Mouse (Mus musculus) stomach, embryonic 14.5 days (tissue): ENCODE data around the gene Mbd6. TPM values are rescaled to one million over a fixed set of nuclear protein-coding genes. Genes with fewer than 3 reads are reported as not detected.
A peak's percentile ranks its signal among the peaks of the same experiment; 100 is the strongest.

ENCODE experiments used
- ATAC-seq: fragments of 200-750 bp; cut with Nextera tagmentation; 2 replicates; pipeline ENCODE4 v1.8.0; 2017; ENCODE audit warnings: low read depth, moderate TSS enrichment; ENCODE audit not compliant: insufficient number of reproducible peaks, insufficient read depth, low FRiP score
- H3K27ac ChIP-seq: fragments of 300-500 bp; sonication (generic); 2 replicates; pipeline ENCODE4 v1.5.1; 2014; ENCODE audit warnings: mild to moderate bottlenecking, low read length, moderate library complexity, mixed read lengths
- H3K27me3 ChIP-seq: fragments of 300-500 bp; sonication (generic); 2 replicates; pipeline ENCODE4 v1.6.1; 2014; ENCODE audit warnings: low read length, control low read depth, mixed read lengths; ENCODE audit not compliant: control insufficient read depth, insufficient read depth
- H3K36me3 ChIP-seq: fragments of 300-500 bp; sonication (generic); 2 replicates; pipeline ENCODE4 v1.6.1; 2014; ENCODE audit warnings: mild to moderate bottlenecking, control low read depth, low read length, moderate library complexity, mixed read lengths; ENCODE audit not compliant: control insufficient read depth, insufficient read depth
- H3K4me1 ChIP-seq: fragments of 300-500 bp; sonication (generic); 2 replicates; pipeline ENCODE4 v1.6.1; 2014; ENCODE audit warnings: low read length, control low read depth, mixed read lengths; ENCODE audit not compliant: control insufficient read depth, insufficient read depth
- H3K4me2 ChIP-seq: fragments of 300-500 bp; sonication (generic); replicated peaks from 2 replicates; pipeline ENCODE4 v1.6.1; 2014; ENCODE audit warnings: low read depth, low read length, control low read depth
- H3K4me3 ChIP-seq: fragments of 300-500 bp; sonication (generic); 2 replicates; pipeline ENCODE4 v1.5.1; 2014; ENCODE audit warnings: low read depth, low read length, control low read depth
- H3K9ac ChIP-seq: fragments of 300-500 bp; sonication (generic); replicated peaks from 2 replicates; pipeline ENCODE4 v1.6.1; 2014; ENCODE audit warnings: low read depth, mild to moderate bottlenecking, control low read depth, low read length, moderate library complexity, mixed read lengths
- H3K9me3 ChIP-seq: fragments of 300-500 bp; sonication (generic); 2 replicates; pipeline ENCODE4 v1.6.1; 2016; ENCODE audit warnings: low read depth, low read length, control low read depth; ENCODE audit not compliant: control insufficient read depth
- WGBS: fragments of 180-500 bp; shearing (Covaris S2); extraction: QIAGEN DNeasy Blood & Tissue Kit; methylation state at CpG from one replicate; pipeline ENCODE4 v1.1.7; 2014; 5-methylcytosine and 5-hydroxymethylcytosine counted together
- polyA plus RNA-seq: library from polyadenylated mRNA; unstranded; fragments of >200 nt; fragmentation: Nextera tagmentation; extraction: Ambion mirVana; gene quantifications from 2 replicates; pipeline ENCODE4 v1.2.1, GENCODE M21; 2014

The Mbd6 gene
- polyA plus RNA-seq, 1 experiment from 2014 or later: 22.2 TPM

- no peak for ATAC-seq
- 68% methylated on average over 15 of the region's 15 CpGs for WGBS
- Histone ChIP-seq H3K27me3 (0 out of 2 replicates have a peak, but pooled peaks cover 3% of the 10 kb centered on the region), H3K4me1 (peaks cover 4% of the 10 kb centered on the region; the same call in 1 of the 2 replicates), H3K9ac (no peak overlapping the region), H3K36me3 (no peaks in the 10 kb centered on the region), H3K27ac (no peak overlapping the region), H3K4me3 (peak overlapping the region; percentile 38; the same call in 1 of the 2 replicates), H3K9me3 (no peaks in the 10 kb centered on the region), H3K4me2 (peak overlapping the region; percentile 89; the same call in 1 of the 2 replicates)
These were observed 26.9 kb downstream of the Mbd6 start for GRCm38 (mm10) chr10:127261706-127262547.

GRCm38 (mm10) chr10:127258489-127258888 is 30.3 kb downstream of the Mbd6 start:
- Histone ChIP-seq H3K4me2 (no peak overlapping the region), H3K4me1 (peaks cover 4% of the 10 kb centered on the region; the same call in 1 of the 2 replicates)

GRCm38 (mm10) chr10:127257790-127258189 is 31.0 kb downstream of the Mbd6 start:
- ATAC-seq: no peak
- Histone ChIP-seq H3K27me3 (0 out of 2 replicates have a peak, but pooled peaks cover 3% of the 10 kb centered on the region), H3K4me3 (no peak overlapping the region), H3K9me3 (no peaks in the 10 kb centered on the region), H3K4me2 (no peak overlapping the region), H3K36me3 (no peaks in the 10 kb centered on the region), H3K4me1 (peaks cover 4% of the 10 kb centered on the region; the same call in 1 of the 2 replicates), H3K9ac (no peak overlapping the region), H3K27ac (no peak overlapping the region)
- 80% methylated on average over 6 of the region's 6 CpGs for WGBS

More at GRCm38 (mm10) chr10:127258489-127258888, 30.3 kb downstream of the Mbd6 start:
- no peaks in the 10 kb centered on the region for H3K36me3 ChIP-seq
- H3K4me3 ChIP-seq: no peak overlapping the region
- no peaks in the 10 kb centered on the region for H3K9me3 ChIP-seq
- H3K9ac ChIP-seq: no peak overlapping the region
- no peak overlapping the region for H3K27ac ChIP-seq
- WGBS: 75% methylated on average over 8 of the region's 8 CpGs
- 0 out of 2 replicates have a peak, but pooled peaks cover 3% of the 10 kb centered on the region for H3K27me3 ChIP-seq
- ATAC-seq: no peak

- H3K27ac ChIP-seq: no peak overlapping the region
- H3K9ac ChIP-seq: no peak overlapping the region
- no peak overlapping the region for H3K4me2 ChIP-seq
- peak; percentile 77; the same call in 1 of the 2 replicates for ATAC-seq
- no peaks in the 10 kb centered on the region for H3K4me1 ChIP-seq
- no peak overlapping the region for H3K4me3 ChIP-seq
- H3K9me3 ChIP-seq: no peaks in the 10 kb centered on the region
- no peaks in the 10 kb centered on the region for H3K36me3 ChIP-seq
- H3K27me3 ChIP-seq: no peaks in the 10 kb centered on the region
- WGBS: 20% methylated on average over 14 of the region's 14 CpGs
These were observed 33.0 kb downstream of the Mbd6 start for GRCm38 (mm10) chr10:127255625-127256345.

GRCm38 (mm10) chr10:127250810-127251209 is 38.0 kb downstream of the Mbd6 start:
- H3K4me3 ChIP-seq: no peak overlapping the region
- 82% methylated on average over 5 of the region's 5 CpGs for WGBS
- no peaks in the 10 kb centered on the region for H3K9me3 ChIP-seq
- no peaks in the 10 kb centered on the region for H3K27me3 ChIP-seq
- no peak for ATAC-seq
- no peak overlapping the region for H3K4me2 ChIP-seq
- H3K9ac ChIP-seq: no peak overlapping the region
- H3K36me3 ChIP-seq: no peaks in the 10 kb centered on the region
- H3K27ac ChIP-seq: no peak overlapping the region
- H3K4me1 ChIP-seq: no peaks in the 10 kb centered on the region

GRCm38 (mm10) chr10:127238241-127238824 is 50.5 kb downstream of the Mbd6 start:
- no peaks in the 10 kb centered on the region for H3K4me1 ChIP-seq
- no peaks in the 10 kb centered on the region for H3K9me3 ChIP-seq
- H3K4me2 ChIP-seq: no peak overlapping the region
- 67% methylated on average over 18 of the region's 18 CpGs for WGBS
- no peaks in the 10 kb centered on the region for H3K36me3 ChIP-seq
- no peak overlapping the region for H3K9ac ChIP-seq
- ATAC-seq: no peak
- no peak overlapping the region for H3K27ac ChIP-seq
- no peaks in the 10 kb centered on the region for H3K27me3 ChIP-seq
- H3K4me3 ChIP-seq: no peak overlapping the region

GRCm38 (mm10) chr10:127236541-127236940 is 52.3 kb downstream of the Mbd6 start:
- H3K4me3 ChIP-seq: no peak overlapping the region
- ATAC-seq: no peak
- H3K27me3 ChIP-seq: no peaks in the 10 kb centered on the region
- H3K9ac ChIP-seq: no peak overlapping the region
- H3K9me3 ChIP-seq: no peaks in the 10 kb centered on the region
- H3K36me3 ChIP-seq: no peaks in the 10 kb centered on the region
- no peaks in the 10 kb centered on the region for H3K4me1 ChIP-seq
- H3K27ac ChIP-seq: no peak overlapping the region
- WGBS: 50% methylated on average over 9 of the region's 9 CpGs
- no peak overlapping the region for H3K4me2 ChIP-seq

GRCm38 (mm10) chr10:127233141-127233540 is 55.7 kb downstream of the Mbd6 start:
- Histone ChIP-seq H3K4me3 (no peak overlapping the region), H3K27me3 (no peaks in the 10 kb centered on the region), H3K4me2 (no peak overlapping the region), H3K27ac (no peak overlapping the region), H3K9ac (no peak overlapping the region), H3K36me3 (no peaks in the 10 kb centered on the region), H3K9me3 (no peaks in the 10 kb centered on the region), H3K4me1 (no peaks in the 10 kb centered on the region)
- 77% methylated on average over 9 of the region's 9 CpGs for WGBS
- no peak for ATAC-seq
